Mouse (Mus musculus) brain, embryonic 14.5 days (tissue): ENCODE results near the gene Exoc3l4.

ENCODE experiments used
- CTCF ChIP-seq: fragments of 200-500 bp; IDR thresholded peaks from 2 replicates; pipeline ENCODE4 v1.5.1; 2012; ENCODE audit warnings: inconsistent platforms, mild to moderate bottlenecking, moderate library complexity, borderline replicate concordance; ENCODE audit not compliant: insufficient read depth, insufficient read length; ENCODE audit errors: extremely low read depth
- POLR2A ChIP-seq: fragments of 200-500 bp; IDR thresholded peaks from 2 replicates; pipeline ENCODE4 v1.6.1; 2012; ENCODE audit warnings: mild to moderate bottlenecking, inconsistent platforms, borderline replicate concordance; ENCODE audit not compliant: poor library complexity, insufficient read depth, insufficient read length, severe bottlenecking; ENCODE audit errors: extremely low read depth

GRCm38 (mm10) chr12:111428961-111429911, 12.4 kb downstream of the Exoc3l4 start:
- TF ChIP-seq CTCF, result peak; percentile 14; the same call in 1 of the 2 replicates
- TF ChIP-seq POLR2A, result no peak
